Mouse (Mus musculus): ENCODE measurements around the gene Arid1b. TPM values are rescaled to one million over a fixed set of nuclear protein-coding genes. Genes with fewer than 3 reads are reported as not detected.

Gene Arid1b
- polyA plus RNA-seq, 2 experiments = 14.7 to 20.5 TPM

GRCm38 (mm10) chr17:4994813-4995560 lies 855 bp downstream of the Arid1b start:
- H3K4me1 ChIP-seq (ENCODE audit: control insufficient read depth, insufficient read depth, low read length) = peaks cover 16% of the 10 kb centered on the region
- H3K9ac ChIP-seq (ENCODE audit: low read depth, low read length, severe bottlenecking) = peak overlapping the region; percentile 100
- TF ChIP-seq POLR2A (IDR thresholded peaks at IDR 0.05; ENCODE audit: borderline replicate concordance, extremely low read depth, insufficient read depth, insufficient read length) = peak; percentile 64; the same call in 1 of the 2 replicates
- H3K27ac ChIP-seq (replicated peaks; ENCODE audit: low read depth, low read length) = peak overlapping the region; percentile 98
- peak overlapping the region; percentile 93 for H3K4me3 ChIP-seq (replicated peaks; ENCODE audit: low read length)
- WGBS = 0% methylated on average over 21 of the region's 81 CpGs
- H3K27me3 ChIP-seq (ENCODE audit: control insufficient read depth, insufficient read depth, low read length) = no peaks in the 10 kb centered on the region
- H3K4me2 ChIP-seq (replicated peaks; ENCODE audit: low read depth, low read length, severe bottlenecking) = peak overlapping the region; percentile 71
- peak; percentile 56 for ATAC-seq (ENCODE audit: low FRiP score, low read depth)
- DNase-seq (ENCODE audit: low spot score) = peak; percentile 62
- no peaks in the 10 kb centered on the region for H3K9me3 ChIP-seq (ENCODE audit: control insufficient read depth, low read length)
- no peaks in the 10 kb centered on the region for H3K36me3 ChIP-seq (ENCODE audit: control insufficient read depth, insufficient read depth, low read length)

GRCm38 (mm10) chr17:4995561-4996051 lies 1.5 kb downstream of the Arid1b start:
- DNase-seq (ENCODE audit: low spot score) = peak; percentile 63
- WGBS = 0% methylated on average over 28 of the region's 56 CpGs

GRCm38 (mm10) chr17:4996121-4996813 lies 2.1 kb downstream of the Arid1b start:
- Histone ChIP-seq H3K4me3 (replicated peaks; ENCODE audit: low read length) (peak overlapping the region; percentile 93), H3K36me3 (ENCODE audit: control insufficient read depth, insufficient read depth, low read length) (no peaks in the 10 kb centered on the region), H3K27ac (replicated peaks; ENCODE audit: low read depth, low read length) (peak overlapping the region; percentile 98), H3K4me1 (ENCODE audit: control insufficient read depth, insufficient read depth, low read length) (peaks cover 24% of the 10 kb centered on the region), H3K9me3 (ENCODE audit: control insufficient read depth, low read length) (no peaks in the 10 kb centered on the region), H3K9ac (ENCODE audit: low read depth, low read length, severe bottlenecking) (peak overlapping the region; percentile 100), H3K27me3 (ENCODE audit: control insufficient read depth, insufficient read depth, low read length) (no peaks in the 10 kb centered on the region), H3K4me2 (replicated peaks; ENCODE audit: low read depth, low read length, severe bottlenecking) (peak overlapping the region; percentile 71)
- WGBS = under 1% methylated on average over 52 of the region's 95 CpGs
- DNase-seq (ENCODE audit: low spot score) = no peak
- TF ChIP-seq POLR2A (IDR thresholded peaks at IDR 0.05; ENCODE audit: borderline replicate concordance, extremely low read depth, insufficient read depth, insufficient read length) = no peak
- ATAC-seq (ENCODE audit: low FRiP score, low read depth) = 0 out of 2 replicates have a peak, but pooled peaks have one; percentile 9

More at GRCm38 (mm10) chr17:4995561-4996051, 1.5 kb downstream of the Arid1b start:
- Histone ChIP-seq H3K4me1 (ENCODE audit: control insufficient read depth, insufficient read depth, low read length) (peaks cover 21% of the 10 kb centered on the region), H3K9ac (ENCODE audit: low read depth, low read length, severe bottlenecking) (peak overlapping the region; percentile 100), H3K36me3 (ENCODE audit: control insufficient read depth, insufficient read depth, low read length) (no peaks in the 10 kb centered on the region), H3K4me3 (replicated peaks; ENCODE audit: low read length) (peak overlapping the region; percentile 93), H3K27ac (replicated peaks; ENCODE audit: low read depth, low read length) (peak overlapping the region; percentile 98), H3K4me2 (replicated peaks; ENCODE audit: low read depth, low read length, severe bottlenecking) (peak overlapping the region; percentile 71), H3K9me3 (ENCODE audit: control insufficient read depth, low read length) (no peaks in the 10 kb centered on the region), H3K27me3 (ENCODE audit: control insufficient read depth, insufficient read depth, low read length) (no peaks in the 10 kb centered on the region)
- ATAC-seq (ENCODE audit: low FRiP score, low read depth) = peak; percentile 21
- no peak for TF ChIP-seq POLR2A (IDR thresholded peaks at IDR 0.05; ENCODE audit: borderline replicate concordance, extremely low read depth, insufficient read depth, insufficient read length)

DNA sequence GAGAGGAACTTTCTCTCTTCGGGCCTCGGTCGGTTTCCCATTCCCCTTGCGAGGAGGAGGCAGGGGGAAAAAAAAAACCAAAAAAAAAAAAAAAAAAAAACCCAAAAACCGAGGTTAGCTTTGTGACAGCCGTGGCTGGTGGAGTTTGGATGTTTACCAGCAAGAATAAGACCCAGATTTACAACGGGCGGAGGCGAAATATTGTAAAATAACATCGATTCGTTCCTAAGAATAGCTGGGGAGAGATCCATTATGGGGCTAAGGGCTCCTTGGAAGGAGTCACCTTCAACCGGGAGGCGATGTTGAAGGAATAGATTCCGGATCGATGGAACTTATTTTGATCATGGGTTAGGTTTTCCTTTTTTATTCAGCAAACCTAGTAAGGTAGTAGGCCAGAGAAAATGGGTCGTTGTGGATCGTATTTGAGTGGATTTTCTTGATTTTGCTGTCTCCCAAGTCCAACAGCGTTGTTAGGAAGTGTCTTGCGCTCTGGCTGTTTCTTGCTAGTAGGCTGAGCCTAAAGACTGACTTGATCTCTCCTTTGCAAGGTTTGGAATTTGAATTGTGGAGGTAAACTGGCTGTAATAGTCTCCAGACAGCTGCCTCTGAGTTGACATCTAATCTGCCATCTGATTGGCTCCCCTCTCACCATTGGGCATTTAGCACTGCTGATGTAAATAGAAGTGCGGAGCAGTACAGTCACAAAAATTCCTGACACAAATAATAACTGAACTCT lies 2.9 kb downstream of the Arid1b start:
- Histone ChIP-seq H3K36me3 (ENCODE audit: control insufficient read depth, insufficient read depth, low read length) (no peaks in the 10 kb centered on the region), H3K4me1 (ENCODE audit: control insufficient read depth, insufficient read depth, low read length) (peaks cover 26% of the 10 kb centered on the region), H3K27ac (replicated peaks; ENCODE audit: low read depth, low read length) (peak overlapping the region; percentile 98), H3K4me2 (replicated peaks; ENCODE audit: low read depth, low read length, severe bottlenecking) (peak overlapping the region; percentile 71), H3K9ac (ENCODE audit: low read depth, low read length, severe bottlenecking) (peak overlapping the region; percentile 100), H3K9me3 (ENCODE audit: control insufficient read depth, low read length) (no peaks in the 10 kb centered on the region), H3K27me3 (ENCODE audit: control insufficient read depth, insufficient read depth, low read length) (no peaks in the 10 kb centered on the region), H3K4me3 (replicated peaks; ENCODE audit: low read length) (peak overlapping the region; percentile 93)
- ATAC-seq (ENCODE audit: low FRiP score, low read depth) (no peak), DNase-seq (ENCODE audit: low spot score) (peak; percentile 72)
- WGBS = under 1% methylated on average over 20 of the region's 20 CpGs
- peak; percentile 25; the same call in 1 of the 2 replicates for TF ChIP-seq POLR2A (IDR thresholded peaks at IDR 0.05; ENCODE audit: borderline replicate concordance, extremely low read depth, insufficient read depth, insufficient read length)

DNA sequence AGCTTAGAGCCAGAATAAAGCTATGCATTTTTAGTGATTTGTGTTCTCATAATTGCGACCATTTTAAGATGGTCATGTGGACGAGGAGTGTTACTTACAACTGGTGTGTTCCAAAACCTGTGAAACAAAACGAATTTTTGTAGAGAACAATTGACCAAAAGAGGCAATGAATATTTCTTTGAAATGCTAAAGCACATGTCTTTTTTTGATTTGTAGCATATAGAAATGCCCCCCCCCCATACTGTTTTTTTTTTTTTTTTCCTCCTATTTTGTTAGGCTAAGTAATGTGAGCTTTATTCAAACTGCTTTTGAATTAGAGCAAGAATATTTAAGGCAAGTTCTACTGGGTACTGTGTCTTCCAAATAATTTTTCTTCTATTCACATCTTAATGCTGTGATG lies 3.8 kb downstream of the Arid1b start:
- Histone ChIP-seq H3K36me3 (ENCODE audit: control insufficient read depth, insufficient read depth, low read length) (no peaks in the 10 kb centered on the region), H3K9ac (ENCODE audit: low read depth, low read length, severe bottlenecking) (no peak overlapping the region), H3K27ac (replicated peaks; ENCODE audit: low read depth, low read length) (no peak overlapping the region), H3K9me3 (ENCODE audit: control insufficient read depth, low read length) (no peaks in the 10 kb centered on the region), H3K27me3 (ENCODE audit: control insufficient read depth, insufficient read depth, low read length) (no peaks in the 10 kb centered on the region), H3K4me2 (replicated peaks; ENCODE audit: low read depth, low read length, severe bottlenecking) (peak overlapping the region; percentile 71), H3K4me1 (ENCODE audit: control insufficient read depth, insufficient read depth, low read length) (peaks cover 32% of the 10 kb centered on the region), H3K4me3 (replicated peaks; ENCODE audit: low read length) (no peak overlapping the region; the same call in 1 of the 2 replicates)
- DNase-seq (ENCODE audit: low spot score) = no peak
- no peak for ATAC-seq (ENCODE audit: low FRiP score, low read depth)
- TF ChIP-seq POLR2A (IDR thresholded peaks at IDR 0.05; ENCODE audit: borderline replicate concordance, extremely low read depth, insufficient read depth, insufficient read length) = no peak
- WGBS = 30% methylated on average over 3 of the region's 3 CpGs

Data from limb, embryonic 14.5 days (tissue).